Mouse (Mus musculus) liver, adult 2 months (tissue): ENCODE results near the gene Cd3eap.

ENCODE experiments used
- CTCF ChIP-seq: fragments of 200-500 bp; IDR thresholded peaks from 2 replicates; pipeline ENCODE4 v1.5.1; 2011; ENCODE audit warnings: low read depth, low read length, control low read depth
- POLR2A ChIP-seq: fragments of 200-500 bp; IDR thresholded peaks from 2 replicates; pipeline ENCODE4 v1.6.1; 2011; ENCODE audit warnings: low read length, control low read depth; ENCODE audit not compliant: insufficient read depth; ENCODE audit errors: extremely low read depth

- TF ChIP-seq CTCF: no peak
- TF ChIP-seq POLR2A: no peak
These were observed 1.7 kb upstream of the Cd3eap start for GRCm38 (mm10) chr7:19360944-19361343.
